Mouse (Mus musculus): ENCODE results near the gene Foxj1.

DNA sequence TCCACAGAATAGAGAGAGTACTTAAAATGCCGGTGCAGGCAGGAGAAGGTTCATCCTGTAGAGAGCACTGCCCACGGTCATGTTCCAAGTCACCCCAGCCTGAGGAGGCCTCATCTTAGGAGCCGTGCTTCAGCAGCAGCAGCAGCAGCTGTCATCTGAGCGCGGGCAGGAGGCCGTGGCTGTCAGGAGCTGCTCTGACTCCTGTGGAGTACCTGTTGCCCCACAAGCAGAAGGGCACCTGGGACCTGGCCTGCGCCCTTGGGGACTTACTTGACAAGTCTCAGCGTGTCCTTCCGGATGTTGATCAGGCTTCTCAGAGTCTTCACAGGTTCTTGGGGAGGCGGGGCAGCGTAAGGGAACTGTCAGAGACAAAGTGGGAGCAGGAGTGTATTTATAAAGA lies 26.8 kb upstream of the Foxj1 start:
- TF ChIP-seq CTCF (IDR thresholded peaks at IDR 0.05; ENCODE audit: low read depth, low read length) (no peak), EP300 (IDR thresholded peaks at IDR 0.05; ENCODE audit: insufficient read depth, low read depth, low read length) (no peak)
